In the genomic region with DNA sequence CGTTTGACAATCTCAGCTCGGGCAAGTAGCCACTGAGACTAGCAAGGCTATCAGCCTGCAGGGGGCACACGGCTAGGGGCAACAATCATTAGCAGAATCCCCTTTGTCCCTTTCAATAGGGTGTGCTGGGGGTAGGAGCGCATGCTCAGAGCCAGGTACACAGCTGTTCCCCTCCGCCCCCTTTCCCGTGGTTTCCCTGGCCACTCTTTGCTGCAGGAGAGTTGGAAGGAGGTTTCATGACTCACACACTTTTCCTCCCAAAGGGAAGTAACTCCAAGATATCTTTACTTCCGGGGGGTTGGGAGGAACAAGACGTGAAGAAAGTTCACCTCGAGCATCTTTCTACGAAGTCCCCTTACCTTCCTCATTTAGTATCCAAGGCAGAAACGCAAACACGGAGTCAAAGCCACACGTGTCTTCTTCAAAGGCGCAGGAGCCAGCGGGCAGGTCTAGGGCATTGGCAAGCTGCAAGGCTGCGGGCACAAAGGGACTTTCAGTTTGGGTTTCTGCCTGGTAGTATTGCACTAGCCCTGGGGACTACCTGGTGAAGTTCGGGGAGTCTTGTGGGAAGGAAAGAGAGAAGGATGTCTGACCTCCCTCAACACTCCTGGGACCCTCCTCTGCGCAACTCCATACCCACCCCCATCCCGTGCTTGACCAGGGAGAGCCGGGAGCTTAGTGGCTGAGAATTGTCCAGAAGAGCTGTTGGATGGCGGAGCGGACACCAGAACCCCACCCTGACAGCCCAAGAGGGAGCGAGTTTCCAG, we compare ENCODE assay signal across 8 mouse cellular contexts. TPM values are rescaled to one million over a fixed set of nuclear protein-coding genes. Genes with fewer than 3 reads are reported as not detected.
DNase-seq lines count a peak whose midpoint lies in the region; ATAC-seq lines count a peak whose summit lies in the region.

No protein-coding gene starts in this region.

- H3K4me1 ChIP-seq in forebrain, embryonic 14.5 days (ENCODE audit: control insufficient read depth, insufficient read depth, low read length): 0 out of 2 replicates have a peak, but pooled peaks cover 7% of the 10 kb centered on the region
- H3K4me1 ChIP-seq in hindbrain, embryonic 12.5 days: peaks cover 21% of the 10 kb centered on the region
- H3K4me1 ChIP-seq in liver, embryonic 12.5 days: 0 out of 2 replicates have a peak, but pooled peaks cover 17% of the 10 kb centered on the region
- H3K4me1 ChIP-seq in midbrain, embryonic 16.5 days (ENCODE audit: control insufficient read depth, insufficient read depth, low read length): peaks cover 15% of the 10 kb centered on the region

- peak; percentile 67 for ATAC-seq in forebrain, embryonic 14.5 days
- ATAC-seq in hindbrain, embryonic 12.5 days (ENCODE audit: low FRiP score): peak; percentile 61
- no peak for ATAC-seq in liver, embryonic 12.5 days
- peak; percentile 72 for ATAC-seq in midbrain, embryonic 16.5 days

- peak; percentile 11 for DNase-seq in layer of hippocampus, adult 9-11 months
- DNase-seq in layer of hippocampus, postnatal 14 days (ENCODE audit: low spot score in 2 of 2): no peak
- DNase-seq in cerebellum, adult 11 months: peak; percentile 19
- peak; percentile 46 for DNase-seq in forebrain, embryonic 14.5 days (ENCODE audit: low spot score)
- peak; percentile 28 for DNase-seq in thymus, postnatal 4 days

- H3K9me3 ChIP-seq in forebrain, embryonic 14.5 days (replicated peaks; ENCODE audit: control insufficient read depth, low read length): no peaks in the 10 kb centered on the region
- no peaks in the 10 kb centered on the region for H3K9me3 ChIP-seq in hindbrain, embryonic 12.5 days (replicated peaks)
- H3K9me3 ChIP-seq in liver, embryonic 12.5 days (replicated peaks): no peaks in the 10 kb centered on the region
- H3K9me3 ChIP-seq in midbrain, embryonic 16.5 days (replicated peaks; ENCODE audit: control insufficient read depth, low read length, poor library complexity, severe bottlenecking): no peaks in the 10 kb centered on the region

- peak overlapping the region; percentile 78 for H3K4me2 ChIP-seq in forebrain, embryonic 14.5 days (ENCODE audit: low read length)
- peak overlapping the region; percentile 89 for H3K4me2 ChIP-seq in hindbrain, embryonic 12.5 days (replicated peaks)
- H3K4me2 ChIP-seq in liver, embryonic 12.5 days: peak overlapping the region; percentile 67
- peak overlapping the region; percentile 93 for H3K4me2 ChIP-seq in midbrain, embryonic 16.5 days (ENCODE audit: low read length)

- WGBS in forebrain, embryonic 14.5 days: under 1% methylated on average over 23 of the region's 23 CpGs
- 1% methylated on average over 23 of the region's 23 CpGs for WGBS in hindbrain, embryonic 12.5 days
- WGBS in liver, embryonic 12.5 days (ENCODE audit: insufficient replicate concordance): 3% methylated on average over 23 of the region's 23 CpGs
- WGBS in midbrain, embryonic 16.5 days: 1% methylated on average over 23 of the region's 23 CpGs

- no peaks in the 10 kb centered on the region for H3K27me3 ChIP-seq in forebrain, embryonic 14.5 days (replicated peaks; ENCODE audit: control insufficient read depth, insufficient read depth, low read length)
- no peaks in the 10 kb centered on the region for H3K27me3 ChIP-seq in hindbrain, embryonic 12.5 days
- H3K27me3 ChIP-seq in liver, embryonic 12.5 days (replicated peaks): peaks cover 20% of the 10 kb centered on the region; the same call in 1 of the 2 replicates
- H3K27me3 ChIP-seq in midbrain, embryonic 16.5 days (ENCODE audit: control insufficient read depth, insufficient read depth, low read depth, low read length): peaks cover 2% of the 10 kb centered on the region; the same call in 1 of the 2 replicates

- peak overlapping the region; percentile 29 for H3K9ac ChIP-seq in forebrain, embryonic 14.5 days (ENCODE audit: low read length)
- peak overlapping the region; percentile 42 for H3K9ac ChIP-seq in hindbrain, embryonic 12.5 days
- H3K9ac ChIP-seq in liver, embryonic 12.5 days: peak overlapping the region; percentile 12; the same call in 1 of the 2 replicates
- peak overlapping the region; percentile 57; the same call in 1 of the 2 replicates for H3K9ac ChIP-seq in midbrain, embryonic 16.5 days (ENCODE audit: low read depth, low read length)

- H3K27ac ChIP-seq in forebrain, embryonic 14.5 days (ENCODE audit: low read depth, low read length): no peak overlapping the region
- H3K27ac ChIP-seq in hindbrain, embryonic 12.5 days: no peak overlapping the region
- no peak overlapping the region for H3K27ac ChIP-seq in liver, embryonic 12.5 days
- no peak overlapping the region for H3K27ac ChIP-seq in midbrain, embryonic 16.5 days (ENCODE audit: low read length)

- no peaks in the 10 kb centered on the region for H3K36me3 ChIP-seq in forebrain, embryonic 14.5 days (ENCODE audit: control insufficient read depth, insufficient read depth, low read length)
- no peaks in the 10 kb centered on the region for H3K36me3 ChIP-seq in hindbrain, embryonic 12.5 days
- no peaks in the 10 kb centered on the region for H3K36me3 ChIP-seq in liver, embryonic 12.5 days
- no peaks in the 10 kb centered on the region for H3K36me3 ChIP-seq in midbrain, embryonic 16.5 days (ENCODE audit: control insufficient read depth, insufficient read depth, low read length)

- H3K4me3 ChIP-seq in forebrain, embryonic 14.5 days (ENCODE audit: low read depth, low read length): peak overlapping the region; percentile 34
- H3K4me3 ChIP-seq in hindbrain, embryonic 12.5 days: peak overlapping the region; percentile 35
- peak overlapping the region; percentile 43 for H3K4me3 ChIP-seq in liver, embryonic 12.5 days
- H3K4me3 ChIP-seq in midbrain, embryonic 16.5 days (ENCODE audit: low read depth, low read length): peak overlapping the region; percentile 42

RNA-seq across cellular contexts. Expression of a gene that starts 0.8 kb away (rescaled TPM):
- total RNA-seq in layer of hippocampus, postnatal 14 days (2021): 1 to 10 TPM; 1.3 to 2.3 TPM
- 1.8 and 1.9 TPM in 2 replicates for polyA plus RNA-seq in forebrain, embryonic 14.5 days (2014; fragmentation: Nextera tagmentation; extraction: Ambion mirVana)
- 1.3 and 2.1 TPM in 2 replicates for polyA plus RNA-seq in hindbrain, embryonic 12.5 days (2016; fragmentation: Nextera tagmentation; extraction: Ambion mirVana)
- 0.23 and 0.33 TPM in 2 replicates for polyA plus RNA-seq in liver, embryonic 12.5 days (2016; fragmentation: Nextera tagmentation; extraction: Ambion mirVana)
- 2.4 and 4.2 TPM in 2 replicates for polyA plus RNA-seq in midbrain, embryonic 16.5 days (2015; fragmentation: Nextera tagmentation; extraction: Ambion mirVana)

Comparison
In these comparisons a context has a peak if more than half of its experiments do, and no peak if none do; other contexts are left out.
1. DNase-seq: peak in layer of hippocampus, adult 9-11 months (single experiment), cerebellum, adult 11 months (single experiment), forebrain, embryonic 14.5 days (single experiment) and thymus, postnatal 4 days (single experiment); none in layer of hippocampus, postnatal 14 days (0 of 2).
2. Peak in every context shown above with its lines, with median percentiles within 50 percentile points of each other: H3K4me2 ChIP-seq, H3K4me3 ChIP-seq and H3K9ac ChIP-seq.